Mouse (Mus musculus): ENCODE measurements at regions not wholly inside any gene's neighbourhood (a gene's known extent, or its start where the extent isn't known, plus 50 kb on each side); places are given as distances from the start of the nearest gene placed in this dataset.

DNA sequence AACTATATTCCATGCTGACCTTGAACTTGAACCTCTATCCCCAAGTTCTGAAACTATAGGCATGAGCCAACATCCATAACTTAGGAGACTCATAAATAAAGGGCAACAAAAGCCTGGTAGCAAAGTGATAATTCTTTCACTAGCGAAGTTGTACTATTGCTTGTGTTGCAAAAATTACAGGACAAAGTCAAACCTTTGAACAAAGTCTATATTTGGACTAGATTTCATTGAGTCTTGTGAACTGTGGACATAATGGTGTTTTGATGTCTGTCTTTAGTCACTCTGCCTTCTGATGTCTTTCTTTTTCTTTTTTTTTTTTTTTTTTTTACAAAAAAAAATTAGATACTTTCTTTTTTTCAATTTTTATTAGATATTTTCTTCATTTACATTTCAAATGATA lies 594.5 kb downstream of the Etv1 start:
- Histone ChIP-seq H3K36me3 (replicated peaks; ENCODE audit: control insufficient read depth, insufficient read depth, low read depth) (no peaks in the 10 kb centered on the region), H3K27me3 (ENCODE audit: control insufficient read depth, insufficient read depth, low read length) (no peaks in the 10 kb centered on the region), H3K9me3 (ENCODE audit: control insufficient read depth, low read length) (no peaks in the 10 kb centered on the region), H3K9ac (replicated peaks) (no peak overlapping the region), H3K4me2 (ENCODE audit: low read depth) (no peak overlapping the region), H3K4me3 (ENCODE audit: insufficient read depth in 1 of 2, low read depth in 2 of 2, low read length in 2 of 2) (no peak overlapping the region), H3K27ac (no peak overlapping the region), H3K4me1 (replicated peaks; ENCODE audit: control insufficient read depth in 2 of 2, insufficient read depth in 2 of 2, low read length in 1 of 2) (no peaks in the 10 kb centered on the region)
- ATAC-seq (ENCODE audit: insufficient read depth) (no peak), DNase-seq (ENCODE audit: low read depth in 3 of 3, low spot score in 3 of 3) (no peak)
- WGBS (ENCODE audit: insufficient replicate concordance), result 65% methylated on average over 1 of the region's 1 CpGs
- TF ChIP-seq EP300 (IDR thresholded peaks at IDR 0.05; ENCODE audit: low read depth) (no peak), CTCF (IDR thresholded peaks at IDR 0.05; ENCODE audit: low read depth) (no peak)

Data from liver, embryonic 14.5 days (tissue).